Mouse (Mus musculus) MEL (cell line): ENCODE data around the gene Ptgds. TPM values are rescaled to one million over a fixed set of nuclear protein-coding genes. Genes with fewer than 3 reads are reported as not detected.

Source experiments
- DNase-seq: peaks from one replicate; pipeline ENCODE4 v3.0.0; 2011; ENCODE audit warnings: low read depth, low spot score
- H3K27ac ChIP-seq: 2 replicates; pipeline ENCODE4 v1.5.1; 2012; ENCODE audit warnings: low read depth, mild to moderate bottlenecking, control low read depth, low read length, moderate library complexity; ENCODE audit not compliant: control insufficient read depth
- H3K27me3 ChIP-seq, 2 experiments: fragments of 150-350 bp in 1 of 2; sonication (generic) in 1 of 2; 2 replicates each; pipeline ENCODE4 v1.6.1; 2012; ENCODE audit warnings: low read length in 2 of 2, mild to moderate bottlenecking in 2 of 2, improper control_type of control experiment in 1 of 2, moderate library complexity in 1 of 2; ENCODE audit not compliant: insufficient read depth in 2 of 2, control insufficient read depth in 1 of 2
- H3K36me3 ChIP-seq, 2 experiments: 2 replicates each; pipeline ENCODE4 v1.6.1; 2012 to 2014; ENCODE audit warnings: low read length in 2 of 2, improper control_type of control experiment in 1 of 2, inconsistent platforms in 1 of 2, mild to moderate bottlenecking in 1 of 2; ENCODE audit not compliant: insufficient read depth in 2 of 2, control insufficient read depth in 1 of 2
- H3K4me1 ChIP-seq, 2 experiments: fragments of 150-350 bp in 1 of 2; sonication (generic) in 1 of 2; 2 replicates each; pipeline ENCODE4 v1.6.1; 2012; ENCODE audit warnings: low read length in 2 of 2, improper control_type of control experiment in 1 of 2, mild to moderate bottlenecking in 1 of 2; ENCODE audit not compliant: insufficient read depth in 2 of 2, control insufficient read depth in 1 of 2
- H3K4me3 ChIP-seq, 2 experiments: fragments of 150-350 bp in 1 of 2; sonication (generic) in 1 of 2; 2 replicates each; pipeline ENCODE4 v1.5.1; 2012; ENCODE audit warnings: low read depth in 2 of 2, low read length in 2 of 2, mild to moderate bottlenecking in 2 of 2, moderate library complexity in 2 of 2, control low read depth in 1 of 2, improper control_type of control experiment in 1 of 2; ENCODE audit not compliant: control insufficient read depth in 1 of 2, insufficient read depth in 1 of 2
- H3K79me2 ChIP-seq: 2 replicates; pipeline ENCODE4 v1.6.1; 2012; ENCODE audit warnings: mild to moderate bottlenecking, low read length, moderate library complexity; ENCODE audit not compliant: control insufficient read depth, poor library complexity, insufficient read depth
- H3K9ac ChIP-seq: 2 replicates; pipeline ENCODE4 v1.6.1; 2012; ENCODE audit warnings: low read depth, mild to moderate bottlenecking, control low read depth, low read length, moderate library complexity; ENCODE audit not compliant: control insufficient read depth, poor library complexity, severe bottlenecking
- H3K9me3 ChIP-seq: fragments of 150-350 bp; sonication (generic); replicated peaks from 2 replicates; pipeline ENCODE4 v1.6.1; 2012; ENCODE audit warnings: mild to moderate bottlenecking, low read length, improper control_type of control experiment, moderate library complexity; ENCODE audit not compliant: insufficient read depth
- BHLHE40 ChIP-seq: IDR thresholded peaks from 2 replicates; pipeline ENCODE4 v1.6.1; 2012; ENCODE audit warnings: low read depth, mild to moderate bottlenecking, inconsistent platforms, low read length, improper control_type of control experiment, borderline replicate concordance
- CHD1 ChIP-seq: IDR thresholded peaks from 2 replicates; pipeline ENCODE4 v1.6.1; 2012; ENCODE audit warnings: low read depth, mild to moderate bottlenecking, inconsistent platforms, low read length, improper control_type of control experiment
- CTCF ChIP-seq, 3 experiments: IDR thresholded peaks in 2 of 3; conservative IDR thresholded peaks in 1 of 3; 2 replicates each; pipeline ENCODE4 v1.5.1; 2011 to 2012; ENCODE audit warnings: low read length in 3 of 3, low read depth in 2 of 3, mild to moderate bottlenecking in 2 of 3, improper control_type of control experiment in 1 of 3, inconsistent platforms in 1 of 3, mixed read lengths in 1 of 3, moderate library complexity in 1 of 3; ENCODE audit not compliant: control insufficient read depth in 1 of 3, insufficient read depth in 1 of 3, poor library complexity in 1 of 3, severe bottlenecking in 1 of 3
- E2F4 ChIP-seq: IDR thresholded peaks from 2 replicates; pipeline ENCODE4 v1.6.1; 2011; ENCODE audit warnings: low read depth, low read length, improper control_type of control experiment, borderline replicate concordance
- ELF1 ChIP-seq: IDR thresholded peaks from 2 replicates; pipeline ENCODE4 v1.6.1; 2014; ENCODE audit warnings: low read depth, mild to moderate bottlenecking, inconsistent platforms, low read length, improper control_type of control experiment, moderate library complexity
- EP300 ChIP-seq, 2 experiments: IDR thresholded peaks; 2 replicates each; pipeline ENCODE4 v1.6.1; 2011; ENCODE audit warnings: improper control_type of control experiment in 2 of 2, low read length in 2 of 2, low read depth in 1 of 2, mild to moderate bottlenecking in 1 of 2
- ETS1 ChIP-seq: IDR thresholded peaks from 2 replicates; pipeline ENCODE4 v1.6.1; 2012; ENCODE audit warnings: low read depth, mild to moderate bottlenecking, inconsistent platforms, low read length, improper control_type of control experiment, moderate library complexity
- GABPA ChIP-seq: IDR thresholded peaks from 2 replicates; pipeline ENCODE4 v1.6.1; 2012; ENCODE audit warnings: low read depth, mild to moderate bottlenecking, inconsistent platforms, low read length, improper control_type of control experiment, moderate library complexity
- GATA1 ChIP-seq: IDR thresholded peaks from 2 replicates; pipeline ENCODE4 v1.6.1; 2011; ENCODE audit warnings: low read depth, low read length, improper control_type of control experiment
- HCFC1 ChIP-seq: IDR thresholded peaks from 2 replicates; pipeline ENCODE4 v1.6.1; 2012; ENCODE audit warnings: low read depth, mild to moderate bottlenecking, inconsistent platforms, low read length, improper control_type of control experiment, moderate library complexity
- JUND ChIP-seq: IDR thresholded peaks from 2 replicates; pipeline ENCODE4 v1.6.1; 2011; ENCODE audit warnings: low read depth, mild to moderate bottlenecking, improper control_type of control experiment, low read length
- KAT2A ChIP-seq: conservative IDR thresholded peaks from 2 replicates; pipeline ENCODE4 v1.6.1; 2012; ENCODE audit warnings: low read depth, low read length, improper control_type of control experiment, inconsistent platforms
- MAZ ChIP-seq: IDR thresholded peaks from 2 replicates; pipeline ENCODE4 v1.6.1; 2012; ENCODE audit warnings: low read depth, mild to moderate bottlenecking, inconsistent platforms, low read length, improper control_type of control experiment
- MXI1 ChIP-seq: IDR thresholded peaks from 2 replicates; pipeline ENCODE4 v1.6.1; 2011; ENCODE audit warnings: mild to moderate bottlenecking, low read depth, low read length, improper control_type of control experiment
- MYC ChIP-seq: IDR thresholded peaks from 2 replicates; pipeline ENCODE4 v1.6.1; 2011; ENCODE audit warnings: low read depth, mild to moderate bottlenecking, low read length, improper control_type of control experiment, moderate library complexity
- NELFE ChIP-seq: IDR thresholded peaks from 2 replicates; pipeline ENCODE4 v1.6.1; 2011; ENCODE audit warnings: low read depth, low read length, improper control_type of control experiment
- NRF1 ChIP-seq: IDR thresholded peaks from 2 replicates; pipeline ENCODE4 v1.6.1; 2014; ENCODE audit warnings: low read depth, mild to moderate bottlenecking, inconsistent platforms, low read length, improper control_type of control experiment, moderate library complexity; ENCODE audit not compliant: poor library complexity, insufficient read depth, severe bottlenecking
- POLR2A ChIP-seq, 2 experiments: IDR thresholded peaks; 2 replicates each; pipeline ENCODE4 v1.6.1; 2011 to 2012; ENCODE audit warnings: low read length in 2 of 2, mild to moderate bottlenecking in 2 of 2, control low read depth in 1 of 2, improper control_type of control experiment in 1 of 2, low read depth in 1 of 2, moderate library complexity in 1 of 2; ENCODE audit not compliant: control insufficient read depth in 1 of 2, insufficient read depth in 1 of 2, poor library complexity in 1 of 2
- POLR2AphosphoS2 ChIP-seq: IDR thresholded peaks from 2 replicates; pipeline ENCODE4 v1.6.1; 2011; ENCODE audit warnings: low read length, improper control_type of control experiment
- POLR2AphosphoS5 ChIP-seq: IDR thresholded peaks from 2 replicates; pipeline ENCODE4 v1.6.1; 2012; ENCODE audit warnings: low read depth, borderline replicate concordance, mild to moderate bottlenecking, inconsistent platforms, low read length, moderate library complexity, mixed read lengths
- RAD21 ChIP-seq: IDR thresholded peaks from 2 replicates; pipeline ENCODE4 v1.6.1; 2011; ENCODE audit warnings: mild to moderate bottlenecking, low read depth, low read length, improper control_type of control experiment
- RCOR1 ChIP-seq: IDR thresholded peaks from 2 replicates; pipeline ENCODE4 v1.6.1; 2012; ENCODE audit warnings: low read depth, mild to moderate bottlenecking, inconsistent platforms, low read length, improper control_type of control experiment
- SIN3A ChIP-seq: IDR thresholded peaks from 2 replicates; pipeline ENCODE4 v1.6.1; 2012; ENCODE audit warnings: low read length, improper control_type of control experiment, inconsistent platforms
- SMC3 ChIP-seq: IDR thresholded peaks from 2 replicates; pipeline ENCODE4 v1.6.1; 2011; ENCODE audit warnings: low read depth, low read length, improper control_type of control experiment
- TCF12 ChIP-seq: IDR thresholded peaks from 2 replicates; pipeline ENCODE4 v1.6.1; 2014; ENCODE audit warnings: low read depth, mild to moderate bottlenecking, inconsistent platforms, low read length, improper control_type of control experiment, moderate library complexity
- UBTF ChIP-seq: IDR thresholded peaks from 2 replicates; pipeline ENCODE4 v1.6.1; 2012; ENCODE audit warnings: low read depth, mild to moderate bottlenecking, inconsistent platforms, low read length, improper control_type of control experiment, moderate library complexity, borderline replicate concordance; ENCODE audit not compliant: insufficient read depth
- ZC3H11A ChIP-seq: IDR thresholded peaks from 2 replicates; pipeline ENCODE4 v1.6.1; 2012; ENCODE audit warnings: low read depth, mild to moderate bottlenecking, inconsistent platforms, low read length, improper control_type of control experiment
- ZNF384 ChIP-seq: IDR thresholded peaks from 2 replicates; pipeline ENCODE4 v1.6.1; 2012; ENCODE audit warnings: low read depth, mild to moderate bottlenecking, inconsistent platforms, low read length, improper control_type of control experiment
- polyA plus RNA-seq, 2 experiments: library from polyadenylated mRNA; stranded (reverse) in 1 of 2; unstranded in 1 of 2; fragments of >175 nt in 1 of 2; fragments of >200 nt in 1 of 2; gene quantifications; 2 replicates each; pipeline versions ENCODE4 v1.2.1 to v1.2.4; 2012; ENCODE audit warnings: low replicate concordance in 2 of 2, low read depth in 1 of 2; ENCODE audit not compliant: insufficient read length in 2 of 2, insufficient read depth in 1 of 2, missing spikeins in 1 of 2
- total RNA-seq: library from RNA; depleted of rRNA; stranded (reverse); fragments of 300-350 nt; gene quantifications from 2 replicates; pipeline ENCODE4 v1.2.3, GENCODE M21; 2012

Ptgds gene
- total and polyA plus RNA-seq, 3 experiments = not detected

DNA sequence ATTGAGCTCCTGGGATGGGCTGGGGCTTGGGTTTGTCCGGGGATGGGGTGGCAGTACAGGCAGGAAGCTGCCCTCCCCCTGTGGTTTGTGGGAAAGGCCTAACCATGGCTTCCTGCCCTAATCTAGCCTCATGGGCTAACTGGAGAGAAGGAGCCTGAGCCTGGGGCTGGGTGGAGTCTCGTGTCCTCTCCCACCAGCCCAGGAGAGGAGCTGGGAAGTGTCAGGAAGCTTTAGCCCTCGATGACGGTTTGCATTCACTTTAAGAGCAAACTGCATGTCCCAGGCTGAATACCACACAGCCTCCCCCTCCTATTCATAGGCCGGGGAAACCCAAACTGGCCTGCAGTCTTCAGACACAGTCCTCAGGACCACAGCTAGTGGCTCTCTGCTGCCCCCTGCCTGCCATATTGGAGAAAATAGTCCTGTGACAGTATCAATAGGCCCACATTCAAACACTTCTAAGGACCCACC lies 43.1 kb downstream of the Ptgds start:
- H3K9me3 ChIP-seq = no peaks in the 10 kb centered on the region
- H3K36me3 ChIP-seq = peaks cover 0 to 11% of the 10 kb centered on the region in 2 experiments; a peak in 2 of 4 replicates
- no peaks in the 10 kb centered on the region for H3K27me3 ChIP-seq
- peak overlapping the region; percentile 65 for H3K9ac ChIP-seq
- H3K79me2 ChIP-seq = peaks cover 2% of the 10 kb centered on the region; the same call in 1 of the 2 replicates
- no peak for TF ChIP-seq NRF1
- TF ChIP-seq ELF1 = no peak
- TF ChIP-seq POLR2AphosphoS2 = no peak
- no peak for TF ChIP-seq JUND
- TF ChIP-seq MXI1 = no peak
- no peak for TF ChIP-seq MAZ
- no peak for TF ChIP-seq CHD1
- TF ChIP-seq RAD21 = peak; percentile 39
- no peak for TF ChIP-seq GATA1
- no peak for TF ChIP-seq GABPA
- TF ChIP-seq TCF12 = no peak
- TF ChIP-seq RCOR1 = 0 out of 2 replicates have a peak, but pooled peaks have one; percentile 16
- no peak for TF ChIP-seq POLR2AphosphoS5
- peak; percentile 54 to 78 (median 76) for TF ChIP-seq CTCF (IDR thresholded peaks at IDR 0.05 in 2 of 3, conservative IDR thresholded peaks at IDR 0.05 in 1 of 3; ENCODE audit: control insufficient read depth in 1 of 3, insufficient read depth in 1 of 3, low read depth in 2 of 3, low read length in 3 of 3, poor library complexity in 1 of 3, severe bottlenecking in 1 of 3)
- no peak for TF ChIP-seq ETS1
- TF ChIP-seq SIN3A = peak; percentile 32; the same call in 1 of the 2 replicates
- TF ChIP-seq EP300 (IDR thresholded peaks at IDR 0.05; ENCODE audit: low read depth in 1 of 2, low read length in 2 of 2) = peak in 1 of 2 experiments; percentile 17; a peak in 1 of 4 replicates
- TF ChIP-seq NELFE = no peak
- peak; percentile 27 to 52; a peak in 1 of 4 replicates for TF ChIP-seq POLR2A (IDR thresholded peaks at IDR 0.05; ENCODE audit: control insufficient read depth in 1 of 2, insufficient read depth in 1 of 2, low read depth in 1 of 2, low read length in 2 of 2, poor library complexity in 1 of 2)
- no peak for TF ChIP-seq ZC3H11A
- 0 out of 2 replicates have a peak, but pooled peaks have one; percentile 18 for TF ChIP-seq SMC3
- TF ChIP-seq MYC = 0 out of 2 replicates have a peak, but pooled peaks have one; percentile 29
- peak; percentile 39; the same call in 1 of the 2 replicates for TF ChIP-seq HCFC1
- 0 out of 2 replicates have a peak, but pooled peaks have one; percentile 16 for TF ChIP-seq BHLHE40
- TF ChIP-seq UBTF = no peak
- TF ChIP-seq E2F4 = no peak
- TF ChIP-seq KAT2A = no peak
- TF ChIP-seq ZNF384 = no peak
- H3K4me3 ChIP-seq = peak overlapping the region in 1 of 2 experiments; percentile 13; a peak in 1 of 4 replicates
- H3K27ac ChIP-seq = peak overlapping the region; percentile 55
- DNase-seq = peak; percentile 88
- H3K4me1 ChIP-seq = peaks cover 13 to 34% of the 10 kb centered on the region in 2 experiments
